Mouse (Mus musculus) stomach, embryonic 15.5 days (tissue): ENCODE measurements at regions not wholly inside any gene's neighbourhood (a gene's known extent, or its start where the extent isn't known, plus 50 kb on each side); places are given as distances from the start of the nearest gene placed in this dataset.

Source experiments
- ATAC-seq: fragments of 200-750 bp; cut with Nextera tagmentation; 2 replicates; pipeline ENCODE4 v1.8.0; 2017; ENCODE audit warnings: low read depth, moderate number of reproducible peaks, moderate TSS enrichment; ENCODE audit not compliant: insufficient read depth, low FRiP score
- H3K27ac ChIP-seq: fragments of 300-500 bp; sonication (generic); 2 replicates; pipeline ENCODE4 v1.5.1; 2015; ENCODE audit warnings: mild to moderate bottlenecking, inconsistent platforms
- H3K27me3 ChIP-seq: fragments of 300-500 bp; sonication (generic); replicated peaks from 2 replicates; pipeline ENCODE4 v1.6.1; 2015; ENCODE audit warnings: inconsistent platforms
- H3K36me3 ChIP-seq: fragments of 300-500 bp; sonication (generic); 2 replicates; pipeline ENCODE4 v1.6.1; 2015; ENCODE audit warnings: inconsistent platforms
- H3K4me1 ChIP-seq: fragments of 300-500 bp; sonication (generic); 2 replicates; pipeline ENCODE4 v1.6.1; 2015; ENCODE audit warnings: inconsistent platforms
- H3K4me2 ChIP-seq: fragments of 300-500 bp; sonication (generic); 2 replicates; pipeline ENCODE4 v1.6.1; 2015; ENCODE audit warnings: mild to moderate bottlenecking, inconsistent platforms
- H3K4me3 ChIP-seq: fragments of 300-500 bp; sonication (generic); replicated peaks from 2 replicates; pipeline ENCODE4 v1.5.1; 2015; ENCODE audit warnings: inconsistent platforms
- H3K9ac ChIP-seq: fragments of 300-500 bp; sonication (generic); 2 replicates; pipeline ENCODE4 v1.6.1; 2015; ENCODE audit warnings: inconsistent platforms
- H3K9me3 ChIP-seq: fragments of 300-500 bp; sonication (generic); 2 replicates; pipeline ENCODE4 v1.6.1; 2016; ENCODE audit warnings: inconsistent platforms
- WGBS: fragments of 180-500 bp; shearing (Covaris S2); methylation state at CpG from one replicate; pipeline ENCODE4 v1.1.7; 2015; 5-methylcytosine and 5-hydroxymethylcytosine counted together

DNA sequence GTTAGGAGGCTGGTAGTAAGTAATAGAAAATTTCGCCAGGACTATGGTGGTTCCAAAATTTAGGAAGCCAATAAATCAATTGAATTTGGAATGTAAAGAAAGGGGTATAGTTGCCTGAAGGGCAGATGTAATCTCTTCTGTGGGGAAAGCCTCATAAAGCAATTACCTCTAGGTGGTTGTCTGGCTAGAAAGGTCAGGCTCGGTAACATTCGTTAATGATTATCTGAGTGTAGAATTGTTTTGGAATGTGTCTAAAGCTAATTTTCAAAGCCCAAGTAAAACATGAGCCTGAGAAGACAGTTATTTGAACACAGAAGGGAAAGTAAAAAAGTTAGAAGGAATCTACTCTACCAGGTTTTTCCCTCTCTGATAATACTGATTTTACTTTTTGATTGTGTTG, 121.4 kb upstream of the Kitl start:
- Histone ChIP-seq H3K4me2 (no peak overlapping the region), H3K36me3 (no peaks in the 10 kb centered on the region), H3K9ac (no peak overlapping the region), H3K4me3 (no peak overlapping the region), H3K27me3 (no peaks in the 10 kb centered on the region), H3K27ac (no peak overlapping the region), H3K4me1 (no peaks in the 10 kb centered on the region), H3K9me3 (no peaks in the 10 kb centered on the region)
- 25% methylated on average over 3 of the region's 3 CpGs for WGBS
- ATAC-seq = no peak

DNA sequence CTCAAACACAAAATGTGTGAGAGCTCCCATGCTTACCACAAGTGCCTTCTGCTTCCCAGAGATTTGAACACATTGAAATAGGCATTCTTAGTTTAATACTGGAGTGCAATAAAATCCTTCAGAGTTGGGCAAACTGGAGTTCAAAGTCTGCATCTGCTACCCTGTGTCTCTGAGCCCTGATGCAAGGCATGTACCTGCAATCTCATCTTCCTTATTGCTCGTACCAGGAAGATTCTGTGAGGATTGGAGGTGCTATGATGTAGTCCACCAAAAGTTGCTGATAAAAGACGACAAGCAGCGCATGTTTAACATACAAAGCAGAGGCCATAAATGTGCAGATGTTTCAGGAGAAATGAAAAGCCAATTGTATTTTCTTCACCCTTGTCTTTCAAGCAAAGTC, 123.5 kb upstream of the Kitl start:
- Histone ChIP-seq H3K4me2 (no peak overlapping the region), H3K9me3 (no peaks in the 10 kb centered on the region), H3K36me3 (no peaks in the 10 kb centered on the region), H3K4me3 (no peak overlapping the region), H3K9ac (no peak overlapping the region), H3K27me3 (no peaks in the 10 kb centered on the region), H3K27ac (no peak overlapping the region), H3K4me1 (no peaks in the 10 kb centered on the region)
- no peak for ATAC-seq
- WGBS = 82% methylated on average over 3 of the region's 3 CpGs

DNA sequence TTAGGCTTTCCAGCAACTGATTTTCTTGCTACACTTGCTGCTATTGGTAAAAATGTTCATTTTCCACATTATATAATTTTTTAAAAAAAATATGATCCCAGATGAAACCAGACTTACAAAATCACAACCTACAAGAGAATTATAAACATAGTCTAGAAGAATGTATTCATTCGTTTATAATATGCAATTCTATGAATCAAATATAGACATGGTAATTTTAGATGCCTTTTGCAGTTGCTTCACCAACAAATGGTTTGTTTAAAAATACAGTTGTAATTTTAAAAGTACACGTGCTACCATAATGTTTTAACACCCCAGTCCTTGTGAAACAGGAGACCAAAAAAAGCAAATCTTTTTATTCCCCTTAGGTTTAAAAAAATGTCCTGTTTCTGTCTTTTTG, 122.4 kb upstream of the Csl start:
- Histone ChIP-seq H3K9ac (no peak overlapping the region), H3K4me1 (no peaks in the 10 kb centered on the region), H3K9me3 (no peaks in the 10 kb centered on the region), H3K4me2 (no peak overlapping the region), H3K27ac (no peak overlapping the region), H3K27me3 (no peaks in the 10 kb centered on the region), H3K36me3 (no peaks in the 10 kb centered on the region), H3K4me3 (no peak overlapping the region)
- ATAC-seq = no peak
- 51% methylated on average over 2 of the region's 2 CpGs for WGBS

DNA sequence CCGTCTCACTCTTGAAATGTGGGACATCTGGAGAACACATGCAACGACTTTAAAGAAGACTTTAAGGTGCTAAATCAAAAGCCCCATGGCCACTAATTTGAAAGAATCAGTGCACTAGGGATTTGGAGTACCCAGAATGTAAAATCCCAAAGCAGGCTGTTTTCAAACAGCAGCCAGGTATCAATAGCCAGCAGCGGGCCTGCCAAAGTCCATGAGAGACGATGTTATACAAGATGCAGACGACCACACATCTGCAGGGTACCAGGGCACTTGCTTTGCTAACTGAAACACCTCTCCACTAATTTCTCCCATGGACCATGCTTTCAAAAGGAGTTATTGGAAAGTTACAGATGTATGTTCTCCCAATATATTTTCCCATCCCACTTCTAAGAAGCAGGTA, 119.9 kb upstream of the Csl start:
- H3K9ac ChIP-seq = no peak overlapping the region
- no peak for ATAC-seq
- 77% methylated on average over 5 of the region's 5 CpGs for WGBS

DNA sequence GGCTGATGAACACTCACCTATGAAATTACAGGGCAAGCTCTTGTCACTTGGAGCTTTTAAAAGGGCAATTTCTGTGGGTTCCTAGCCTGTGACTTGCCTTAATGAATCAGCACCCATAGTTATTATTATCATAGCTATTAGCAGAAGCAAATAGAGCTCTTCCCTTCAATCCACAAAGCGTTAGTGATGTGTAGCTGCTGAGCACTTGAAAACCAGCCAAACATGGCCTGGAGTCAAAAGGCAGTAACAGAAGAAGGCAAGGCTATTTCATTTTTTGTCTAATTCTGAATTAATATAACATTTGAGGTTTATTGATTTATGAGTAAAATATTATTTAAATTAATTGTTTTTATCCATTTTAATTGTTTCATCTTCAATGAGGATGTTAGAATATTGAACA, 105.3 kb upstream of the Csl start:
- no peaks in the 10 kb centered on the region for H3K4me1 ChIP-seq
- whole genome bisulfite sequencing = 77% methylated on average over 1 of the region's 1 CpGs
- no peak overlapping the region for H3K4me2 ChIP-seq
- no peak overlapping the region for H3K9ac ChIP-seq
- no peaks in the 10 kb centered on the region for H3K36me3 ChIP-seq
- no peak overlapping the region for H3K27ac ChIP-seq
- H3K27me3 ChIP-seq = no peaks in the 10 kb centered on the region
- no peak for ATAC-seq
- H3K4me3 ChIP-seq = no peak overlapping the region
- H3K9me3 ChIP-seq = no peaks in the 10 kb centered on the region

More for the DNA sequence above, 119.9 kb upstream of the Csl start:
- H3K4me2 ChIP-seq = no peak overlapping the region
- no peak overlapping the region for H3K27ac ChIP-seq
- no peaks in the 10 kb centered on the region for H3K36me3 ChIP-seq
- no peaks in the 10 kb centered on the region for H3K9me3 ChIP-seq
- no peaks in the 10 kb centered on the region for H3K27me3 ChIP-seq
- no peaks in the 10 kb centered on the region for H3K4me1 ChIP-seq
- H3K4me3 ChIP-seq = no peak overlapping the region

DNA sequence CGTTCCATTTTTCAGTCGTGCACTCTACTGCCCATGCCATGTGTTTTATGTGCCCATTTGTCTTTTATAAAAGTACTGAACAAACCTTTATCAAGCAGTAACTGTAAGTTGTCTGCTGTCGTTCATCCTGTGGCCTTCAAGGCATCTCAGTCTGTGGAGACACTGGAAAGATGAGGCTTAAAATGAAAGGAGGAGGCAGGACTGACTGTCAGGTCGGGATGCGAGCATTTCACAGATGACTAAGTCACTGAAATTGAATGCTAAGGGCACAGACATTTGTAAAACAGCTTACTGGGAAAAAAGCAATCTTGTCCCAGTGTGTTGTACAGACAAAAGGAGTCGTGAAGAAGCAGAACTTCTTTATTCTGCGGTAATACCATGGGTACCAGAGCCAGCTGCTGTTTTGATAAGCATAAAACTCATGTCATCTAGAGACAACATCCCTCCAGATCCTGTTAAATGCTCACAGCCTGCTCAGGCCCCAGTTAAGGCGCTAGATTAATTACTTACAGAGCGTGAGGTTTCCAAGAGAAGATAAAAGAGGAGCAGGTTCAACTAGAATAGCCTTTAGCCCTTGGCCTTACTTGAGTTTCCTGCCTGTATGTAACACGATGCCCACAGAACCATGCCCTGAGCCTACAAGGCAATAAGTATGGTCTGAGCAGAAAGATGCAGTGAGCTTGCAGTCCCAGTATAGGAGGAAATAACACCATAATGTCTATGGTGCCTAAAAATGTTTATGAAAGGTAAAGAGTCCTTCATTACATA, 101.0 kb upstream of the Csl start:
- H3K4me2 ChIP-seq = no peak overlapping the region
- no peaks in the 10 kb centered on the region for H3K27me3 ChIP-seq
- WGBS = 53% methylated on average over 10 of the region's 10 CpGs
- no peaks in the 10 kb centered on the region for H3K36me3 ChIP-seq
- no peak overlapping the region for H3K27ac ChIP-seq
- H3K4me1 ChIP-seq = no peaks in the 10 kb centered on the region
- no peaks in the 10 kb centered on the region for H3K9me3 ChIP-seq
- H3K4me3 ChIP-seq = no peak overlapping the region
- no peak for ATAC-seq
- no peak overlapping the region for H3K9ac ChIP-seq

DNA sequence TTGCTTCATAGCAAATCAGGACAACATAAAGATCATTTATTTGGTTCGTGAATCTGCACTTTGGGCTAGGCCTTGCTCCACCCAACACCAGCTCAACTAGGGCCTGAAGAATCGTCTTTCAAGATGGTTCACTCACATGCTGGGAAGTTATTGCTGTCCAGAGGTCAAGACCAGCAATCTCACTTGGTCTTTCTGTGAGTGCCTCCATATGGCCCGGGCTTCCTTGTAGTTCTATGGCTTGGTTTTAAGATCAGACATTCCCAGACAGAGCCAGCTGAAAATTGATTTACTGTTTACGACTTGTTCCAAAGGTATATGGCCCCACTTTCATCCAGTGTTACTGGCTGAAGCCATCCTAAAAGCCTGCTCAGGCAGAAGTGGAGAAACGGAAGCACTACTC, 84.7 kb upstream of the Csl start:
- no peak overlapping the region for H3K4me2 ChIP-seq
- H3K9me3 ChIP-seq = no peaks in the 10 kb centered on the region
- no peaks in the 10 kb centered on the region for H3K4me1 ChIP-seq
- H3K9ac ChIP-seq = no peak overlapping the region
- no peak overlapping the region for H3K4me3 ChIP-seq
- H3K36me3 ChIP-seq = no peaks in the 10 kb centered on the region
- 70% methylated on average over 5 of the region's 5 CpGs for WGBS
- no peaks in the 10 kb centered on the region for H3K27me3 ChIP-seq
- H3K27ac ChIP-seq = no peak overlapping the region
- ATAC-seq = no peak

DNA sequence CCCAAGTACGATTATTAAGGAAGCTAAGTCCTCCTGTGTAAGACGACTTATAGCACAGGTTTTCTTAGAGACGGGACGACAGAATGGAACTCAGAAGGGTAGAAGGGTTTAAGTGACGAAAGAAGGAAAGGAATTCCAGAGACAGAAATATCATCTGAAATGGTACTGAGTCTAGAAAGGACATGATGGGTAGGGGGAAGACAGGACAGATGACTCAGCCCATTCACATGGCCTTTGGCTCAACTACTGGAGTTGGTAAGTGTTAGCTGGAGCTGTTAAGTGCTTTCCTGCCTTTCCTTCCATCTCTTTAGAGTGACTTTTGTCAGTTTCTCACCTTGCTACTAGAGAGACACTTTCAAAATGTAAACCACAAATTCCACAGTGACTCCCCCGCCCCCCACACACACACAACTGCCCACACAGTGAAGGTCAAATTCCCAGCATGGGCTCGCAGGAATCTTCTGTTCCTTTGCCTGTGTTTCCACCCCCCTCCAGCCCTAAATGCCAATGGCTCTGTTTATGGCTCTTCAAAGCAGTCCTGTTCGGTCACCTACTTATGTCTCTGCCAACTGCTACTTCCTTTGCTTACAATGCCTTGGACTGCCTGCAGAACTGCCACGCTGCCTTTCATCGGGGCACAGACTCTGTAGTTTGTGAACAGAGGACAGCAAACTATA, 81.8 kb upstream of the Csl start:
- ATAC-seq = no peak
- Histone ChIP-seq H3K4me2 (no peak overlapping the region), H3K27ac (no peak overlapping the region), H3K4me1 (no peaks in the 10 kb centered on the region), H3K4me3 (no peak overlapping the region), H3K36me3 (no peaks in the 10 kb centered on the region), H3K9ac (no peak overlapping the region), H3K27me3 (no peaks in the 10 kb centered on the region), H3K9me3 (no peaks in the 10 kb centered on the region)
- WGBS = 71% methylated on average over 10 of the region's 10 CpGs

DNA sequence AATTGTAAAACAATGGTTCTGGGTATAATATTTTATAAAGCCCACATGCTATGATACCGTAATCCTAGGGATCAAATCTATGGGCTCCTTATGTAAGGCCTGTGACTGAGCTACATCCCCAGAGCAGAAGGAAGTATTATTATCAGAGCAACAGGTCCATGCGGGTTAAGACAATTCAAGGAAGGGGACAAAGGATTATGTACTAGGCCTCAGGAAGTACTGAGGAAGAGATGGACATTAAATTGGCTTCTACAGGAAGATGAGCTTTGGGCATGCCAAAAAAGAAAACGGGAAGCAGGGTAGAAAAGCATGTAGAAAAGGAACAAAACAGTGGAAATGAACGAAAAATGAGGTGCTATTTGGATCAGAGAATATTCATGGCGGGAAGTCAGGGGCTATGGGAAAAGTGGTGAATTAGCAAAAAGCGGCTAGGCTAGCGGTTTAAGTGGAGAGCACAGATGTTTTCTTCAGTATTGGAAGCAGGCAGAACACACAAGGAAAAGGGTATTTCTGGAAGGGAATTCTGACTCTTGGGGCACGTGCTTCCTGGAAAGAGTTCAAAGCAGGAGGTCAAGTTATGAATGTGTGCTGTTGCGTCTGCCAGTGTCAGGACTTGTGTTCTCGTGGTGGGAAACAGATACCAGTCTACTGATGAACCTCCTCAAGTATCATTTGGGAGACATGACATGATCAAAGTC, 80.9 kb upstream of the Csl start:
- Histone ChIP-seq H3K9me3 (no peaks in the 10 kb centered on the region), H3K4me2 (no peak overlapping the region), H3K27me3 (no peaks in the 10 kb centered on the region), H3K4me3 (no peak overlapping the region), H3K9ac (no peak overlapping the region), H3K4me1 (no peaks in the 10 kb centered on the region), H3K36me3 (no peaks in the 10 kb centered on the region), H3K27ac (no peak overlapping the region)
- no peak for ATAC-seq
- 76% methylated on average over 10 of the region's 10 CpGs for WGBS

DNA sequence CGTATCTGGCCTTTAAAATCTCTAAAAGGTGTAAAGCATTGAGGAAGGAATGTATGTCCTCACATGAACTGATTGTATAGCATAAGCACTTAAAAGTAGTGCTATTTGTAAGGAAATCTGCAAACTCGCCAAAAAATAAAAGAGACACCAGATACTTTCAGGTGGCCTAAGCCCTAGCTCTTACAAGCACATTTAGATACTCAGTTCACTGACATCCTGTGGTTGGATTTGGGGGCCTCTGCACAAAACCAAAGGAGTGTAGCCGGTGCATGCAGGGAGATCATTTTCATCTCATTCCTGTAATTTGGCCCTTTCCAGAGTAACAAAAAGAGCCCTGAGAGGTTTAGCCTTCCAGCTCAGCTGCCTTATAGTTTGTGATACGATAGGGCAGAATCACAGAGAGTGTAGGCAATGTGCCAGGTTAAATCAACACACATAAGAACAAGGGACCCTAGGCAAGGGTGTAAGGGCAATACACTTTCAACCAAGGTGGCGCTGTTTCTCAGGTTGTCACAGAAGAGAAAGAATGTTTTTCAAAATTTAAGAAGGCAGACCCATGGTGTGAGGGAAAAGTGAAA, 77.5 kb upstream of the Csl start:
- Histone ChIP-seq H3K9me3 (no peaks in the 10 kb centered on the region), H3K9ac (no peak overlapping the region), H3K4me3 (no peak overlapping the region), H3K27me3 (no peaks in the 10 kb centered on the region), H3K4me2 (no peak overlapping the region), H3K36me3 (no peaks in the 10 kb centered on the region), H3K27ac (no peak overlapping the region), H3K4me1 (no peaks in the 10 kb centered on the region)
- ATAC-seq = no peak
- WGBS = 63% methylated on average over 5 of the region's 5 CpGs

DNA sequence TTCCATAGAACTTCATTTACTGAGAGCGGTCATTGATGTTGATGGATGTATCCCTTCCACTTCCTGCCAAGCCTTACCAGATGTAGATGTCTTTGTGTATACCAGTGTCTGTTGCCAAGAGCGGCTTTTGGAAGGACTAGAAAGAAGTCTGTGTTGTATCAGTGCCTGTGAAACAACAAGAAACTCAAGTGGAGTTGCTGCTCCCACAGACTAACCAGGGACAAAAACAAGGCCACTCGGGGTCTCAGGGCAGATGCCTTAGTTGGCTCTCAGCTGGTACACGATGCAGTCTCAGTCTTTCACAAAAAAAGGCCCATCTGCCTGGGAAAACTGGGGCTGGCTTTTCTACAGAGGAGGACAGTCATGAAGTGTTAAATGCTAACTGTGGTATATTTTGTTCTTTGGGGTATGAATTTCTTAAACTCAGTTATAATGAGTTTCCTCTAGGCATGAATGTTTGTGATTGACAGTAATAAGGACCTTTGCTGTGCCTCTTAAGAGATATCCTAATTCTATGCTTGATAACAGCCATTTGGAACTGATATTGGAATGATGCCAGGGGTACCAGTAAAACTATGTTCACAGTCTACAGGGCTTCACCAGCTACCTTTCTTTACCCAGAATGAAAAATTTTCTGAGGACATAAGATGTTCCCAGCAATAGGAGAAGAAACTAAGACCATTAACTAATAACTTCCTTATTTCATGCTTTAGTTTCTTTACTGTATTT, 75.6 kb upstream of the Csl start:
- WGBS = 45% methylated on average over 4 of the region's 4 CpGs
- Histone ChIP-seq H3K9ac (no peak overlapping the region), H3K4me1 (no peaks in the 10 kb centered on the region), H3K4me3 (no peak overlapping the region), H3K27ac (no peak overlapping the region), H3K27me3 (no peaks in the 10 kb centered on the region), H3K4me2 (no peak overlapping the region), H3K9me3 (no peaks in the 10 kb centered on the region), H3K36me3 (no peaks in the 10 kb centered on the region)
- ATAC-seq = peak; percentile 58; the same call in 1 of the 2 replicates
